Mouse (Mus musculus) liver, embryonic 12.5 days (tissue): ENCODE measurements around the gene Btbd9. TPM values are rescaled to one million over a fixed set of nuclear protein-coding genes. Genes with fewer than 3 reads are reported as not detected.

ENCODE experiments used
- ATAC-seq: fragments of 200-750 bp; cut with Nextera tagmentation; 2 replicates; pipeline ENCODE4 v1.8.0; 2017; ENCODE audit warnings: moderate number of reproducible peaks, mild to moderate bottlenecking, moderate library complexity
- H3K27ac ChIP-seq: fragments of 300-500 bp; sonication (generic); 2 replicates; pipeline ENCODE4 v1.5.1; 2016; ENCODE audit warnings: mild to moderate bottlenecking
- H3K27me3 ChIP-seq: fragments of 300-500 bp; sonication (generic); replicated peaks from 2 replicates; pipeline ENCODE4 v1.6.1; 2016; ENCODE audit warnings: mild to moderate bottlenecking, moderate library complexity
- H3K36me3 ChIP-seq: fragments of 300-500 bp; sonication (generic); 2 replicates; pipeline ENCODE4 v1.6.1; 2016; ENCODE audit warnings: mild to moderate bottlenecking, moderate library complexity
- H3K4me1 ChIP-seq: fragments of 300-500 bp; sonication (generic); 2 replicates; pipeline ENCODE4 v1.6.1; 2016
- H3K4me2 ChIP-seq: fragments of 300-500 bp; sonication (generic); 2 replicates; pipeline ENCODE4 v1.6.1; 2016; ENCODE audit warnings: mild to moderate bottlenecking, moderate library complexity
- H3K4me3 ChIP-seq: fragments of 300-500 bp; sonication (generic); 2 replicates; pipeline ENCODE4 v1.5.1; 2016; ENCODE audit warnings: mild to moderate bottlenecking, moderate library complexity
- H3K9ac ChIP-seq: fragments of 300-500 bp; sonication (generic); 2 replicates; pipeline ENCODE4 v1.6.1; 2016; ENCODE audit warnings: mild to moderate bottlenecking, moderate library complexity
- H3K9me3 ChIP-seq: fragments of 300-500 bp; sonication (generic); replicated peaks from 2 replicates; pipeline ENCODE4 v1.6.1; 2016; ENCODE audit warnings: mild to moderate bottlenecking, moderate library complexity
- WGBS: fragments of 180-500 bp; shearing (Covaris S2); methylation state at CpG from one replicate; pipeline ENCODE4 v1.1.7; 2016; ENCODE audit not compliant: insufficient replicate concordance; 5-methylcytosine and 5-hydroxymethylcytosine counted together
- polyA plus RNA-seq: library from polyadenylated mRNA; unstranded; fragments of >200 nt; fragmentation: Nextera tagmentation; extraction: Ambion mirVana; gene quantifications from 2 replicates; pipeline ENCODE4 v1.2.1, GENCODE M21; 2016

Gene Btbd9
- polyA plus RNA-seq, 1 experiment from 2014 or later: 21.6 TPM

GRCm38 (mm10) chr17:30363365-30363764 lies 212.9 kb downstream of the Btbd9 start:
- Histone ChIP-seq H3K4me2 (no peak overlapping the region), H3K27ac (no peak overlapping the region), H3K9me3 (no peaks in the 10 kb centered on the region), H3K9ac (no peak overlapping the region), H3K27me3 (no peaks in the 10 kb centered on the region), H3K4me3 (no peak overlapping the region), H3K36me3 (no peaks in the 10 kb centered on the region), H3K4me1 (peaks cover 26% of the 10 kb centered on the region; the same call in 1 of the 2 replicates)
- no peak for ATAC-seq
- WGBS: 71% methylated on average over 5 of the region's 5 CpGs

GRCm38 (mm10) chr17:30360654-30361053 lies 215.6 kb downstream of the Btbd9 start:
- 0 out of 2 replicates have a peak, but pooled peaks have one; percentile 18 for ATAC-seq
- no peak overlapping the region for H3K4me2 ChIP-seq
- 28% methylated on average over 1 of the region's 1 CpGs for WGBS
- H3K9me3 ChIP-seq: no peaks in the 10 kb centered on the region
- H3K36me3 ChIP-seq: no peaks in the 10 kb centered on the region
- H3K27ac ChIP-seq: no peak overlapping the region
- H3K27me3 ChIP-seq: no peaks in the 10 kb centered on the region
- no peak overlapping the region for H3K4me3 ChIP-seq
- H3K4me1 ChIP-seq: peaks cover 32% of the 10 kb centered on the region
- no peak overlapping the region for H3K9ac ChIP-seq

- Histone ChIP-seq H3K9ac (no peak overlapping the region), H3K4me2 (no peak overlapping the region), H3K27ac (no peak overlapping the region), H3K27me3 (no peaks in the 10 kb centered on the region), H3K4me1 (peaks cover 32% of the 10 kb centered on the region), H3K36me3 (no peaks in the 10 kb centered on the region), H3K9me3 (no peaks in the 10 kb centered on the region), H3K4me3 (no peak overlapping the region)
- WGBS: 77% methylated on average over 5 of the region's 5 CpGs
- no peak for ATAC-seq
These were observed 216.9 kb downstream of the Btbd9 start for GRCm38 (mm10) chr17:30359392-30359791.

GRCm38 (mm10) chr17:30355431-30355830 lies 220.9 kb downstream of the Btbd9 start:
- Histone ChIP-seq H3K36me3 (no peaks in the 10 kb centered on the region), H3K27ac (no peak overlapping the region), H3K4me1 (peaks cover 20% of the 10 kb centered on the region), H3K27me3 (no peaks in the 10 kb centered on the region), H3K4me2 (no peak overlapping the region), H3K9ac (no peak overlapping the region), H3K4me3 (no peak overlapping the region), H3K9me3 (no peaks in the 10 kb centered on the region)
- WGBS: 56% methylated on average over 1 of the region's 1 CpGs
- ATAC-seq: no peak

- H3K27ac ChIP-seq: no peak overlapping the region
- no peaks in the 10 kb centered on the region for H3K27me3 ChIP-seq
- H3K4me2 ChIP-seq: no peak overlapping the region
- H3K4me3 ChIP-seq: no peak overlapping the region
- ATAC-seq: no peak
- WGBS: 76% methylated on average over 5 of the region's 5 CpGs
- H3K9ac ChIP-seq: no peak overlapping the region
- H3K9me3 ChIP-seq: no peaks in the 10 kb centered on the region
- H3K4me1 ChIP-seq: peaks cover 13% of the 10 kb centered on the region; the same call in 1 of the 2 replicates
- no peaks in the 10 kb centered on the region for H3K36me3 ChIP-seq
These were observed 221.9 kb downstream of the Btbd9 start for GRCm38 (mm10) chr17:30354381-30354780.

GRCm38 (mm10) chr17:30348031-30348430 lies 228.3 kb downstream of the Btbd9 start:
- peak overlapping the region; percentile 59 for H3K4me2 ChIP-seq
- no peak overlapping the region for H3K9ac ChIP-seq

GRCm38 (mm10) chr17:30347101-30347613 lies 229.1 kb downstream of the Btbd9 start:
- Histone ChIP-seq H3K27me3 (0 out of 2 replicates have a peak, but pooled peaks cover 3% of the 10 kb centered on the region), H3K4me2 (peak overlapping the region; percentile 59), H3K9ac (no peak overlapping the region), H3K27ac (peak overlapping the region; percentile 53; the same call in 1 of the 2 replicates), H3K4me3 (peak overlapping the region; percentile 12), H3K36me3 (no peaks in the 10 kb centered on the region), H3K9me3 (no peaks in the 10 kb centered on the region), H3K4me1 (peaks cover 50% of the 10 kb centered on the region)
- peak; percentile 97 for ATAC-seq
- WGBS: 6% methylated on average over 10 of the region's 10 CpGs

More at GRCm38 (mm10) chr17:30348031-30348430, 228.3 kb downstream of the Btbd9 start:
- Histone ChIP-seq H3K36me3 (no peaks in the 10 kb centered on the region), H3K9me3 (no peaks in the 10 kb centered on the region), H3K4me3 (no peak overlapping the region), H3K27ac (peak overlapping the region; percentile 53; the same call in 1 of the 2 replicates), H3K4me1 (peaks cover 50% of the 10 kb centered on the region), H3K27me3 (0 out of 2 replicates have a peak, but pooled peaks cover 3% of the 10 kb centered on the region)
- 63% methylated on average over 2 of the region's 2 CpGs for WGBS
- no peak for ATAC-seq

- no peak overlapping the region for H3K9ac ChIP-seq
- no peak overlapping the region for H3K27ac ChIP-seq
- no peak overlapping the region for H3K4me3 ChIP-seq
- 62% methylated on average over 3 of the region's 3 CpGs for WGBS
- peaks cover 54% of the 10 kb centered on the region for H3K4me1 ChIP-seq
- H3K9me3 ChIP-seq: no peaks in the 10 kb centered on the region
- H3K36me3 ChIP-seq: no peaks in the 10 kb centered on the region
- H3K27me3 ChIP-seq: 0 out of 2 replicates have a peak, but pooled peaks cover 3% of the 10 kb centered on the region
- H3K4me2 ChIP-seq: no peak overlapping the region
- ATAC-seq: no peak
These were observed 231.3 kb downstream of the Btbd9 start for GRCm38 (mm10) chr17:30345008-30345407.

- 61% methylated on average over 9 of the region's 9 CpGs for WGBS
- no peaks in the 10 kb centered on the region for H3K9me3 ChIP-seq
- no peak overlapping the region for H3K27ac ChIP-seq
- no peak for ATAC-seq
- H3K4me1 ChIP-seq: peaks cover 49% of the 10 kb centered on the region
- H3K4me2 ChIP-seq: no peak overlapping the region
- no peaks in the 10 kb centered on the region for H3K36me3 ChIP-seq
- H3K4me3 ChIP-seq: no peak overlapping the region
- 0 out of 2 replicates have a peak, but pooled peaks cover 3% of the 10 kb centered on the region for H3K27me3 ChIP-seq
- H3K9ac ChIP-seq: no peak overlapping the region
These were observed 232.4 kb downstream of the Btbd9 start for GRCm38 (mm10) chr17:30343701-30344473.

- Histone ChIP-seq H3K4me1 (peaks cover 35% of the 10 kb centered on the region), H3K9me3 (no peaks in the 10 kb centered on the region), H3K4me3 (no peak overlapping the region), H3K9ac (no peak overlapping the region), H3K27ac (no peak overlapping the region), H3K36me3 (no peaks in the 10 kb centered on the region), H3K4me2 (no peak overlapping the region), H3K27me3 (0 out of 2 replicates have a peak, but pooled peaks cover 3% of the 10 kb centered on the region)
- 64% methylated on average over 6 of the region's 6 CpGs for WGBS
- no peak for ATAC-seq
These were observed 234.7 kb downstream of the Btbd9 start for GRCm38 (mm10) chr17:30341556-30341955.

- H3K27ac ChIP-seq: no peak overlapping the region
- WGBS: 70% methylated on average over 13 of the region's 13 CpGs
- no peak for ATAC-seq
- H3K4me1 ChIP-seq: peaks cover 31% of the 10 kb centered on the region; the same call in 1 of the 2 replicates
- H3K9me3 ChIP-seq: no peaks in the 10 kb centered on the region
- no peak overlapping the region for H3K9ac ChIP-seq
- no peak overlapping the region for H3K4me3 ChIP-seq
- H3K36me3 ChIP-seq: no peaks in the 10 kb centered on the region
- H3K27me3 ChIP-seq: 0 out of 2 replicates have a peak, but pooled peaks cover 3% of the 10 kb centered on the region
- H3K4me2 ChIP-seq: no peak overlapping the region
These were observed 235.7 kb downstream of the Btbd9 start for GRCm38 (mm10) chr17:30340495-30341126.

- Histone ChIP-seq H3K9ac (no peak overlapping the region), H3K27me3 (no peaks in the 10 kb centered on the region), H3K9me3 (no peaks in the 10 kb centered on the region), H3K36me3 (no peaks in the 10 kb centered on the region), H3K27ac (no peak overlapping the region), H3K4me3 (no peak overlapping the region), H3K4me1 (peaks cover 22% of the 10 kb centered on the region; the same call in 1 of the 2 replicates), H3K4me2 (no peak overlapping the region)
- 68% methylated on average over 5 of the region's 5 CpGs for WGBS
- ATAC-seq: no peak
These were observed 237.0 kb downstream of the Btbd9 start for GRCm38 (mm10) chr17:30339317-30339716.
